ENCODE assay signal across 8 mouse cellular contexts in genomic region chr2:27744612-27745351, GRCm38 (mm10).
DNase-seq lines count a peak whose midpoint lies in the region; ATAC-seq and TF ChIP-seq lines count a peak whose summit lies in the region.

No protein-coding gene starts in this region.

- peak; percentile 71 for DNase-seq in liver, adult 2 months (ENCODE audit: extremely low read depth, low read depth, low spot score)
- DNase-seq in liver, result no peak
- DNase-seq in stomach, postnatal 0 days (ENCODE audit: low spot score), result peak; percentile 75
- DNase-seq in cerebellum, adult 18-20 months, result no peak
- DNase-seq in layer of hippocampus, adult 11-12 months (ENCODE audit: low spot score), result no peak

- no peak for TF ChIP-seq POLR2A in liver, adult 2 months (IDR thresholded peaks at IDR 0.05; ENCODE audit: extremely low read depth, insufficient read depth, low read length)

- peaks cover 67% of the 10 kb centered on the region for H3K4me1 ChIP-seq in liver, adult 2 months (ENCODE audit: control insufficient read depth, insufficient read depth, low read length)
- H3K4me1 ChIP-seq in heart, embryonic 14.5 days (ENCODE audit: control insufficient read depth in 2 of 2, insufficient read depth in 2 of 2, low read length in 2 of 2), result peaks cover 35 to 42% of the 10 kb centered on the region in 2 experiments
- peaks cover 65% of the 10 kb centered on the region for H3K4me1 ChIP-seq in limb, embryonic 13.5 days
- H3K4me1 ChIP-seq in stomach, postnatal 0 days (replicated peaks; ENCODE audit: control insufficient read depth, insufficient read depth), result peaks cover 28% of the 10 kb centered on the region

- H3K36me3 ChIP-seq in liver, adult 2 months (ENCODE audit: control insufficient read depth, insufficient read depth, low read length), result peaks cover 54% of the 10 kb centered on the region
- H3K36me3 ChIP-seq in heart, embryonic 14.5 days (ENCODE audit: control insufficient read depth, insufficient read depth, low read length), result peaks cover 56% of the 10 kb centered on the region
- peaks cover 75% of the 10 kb centered on the region for H3K36me3 ChIP-seq in limb, embryonic 13.5 days
- H3K36me3 ChIP-seq in stomach, postnatal 0 days (ENCODE audit: control insufficient read depth, insufficient read depth, low read length), result peaks cover 25% of the 10 kb centered on the region

- H3K27ac ChIP-seq in liver, adult 2 months (replicated peaks; ENCODE audit: insufficient read depth, low read depth, low read length), result peak overlapping the region; percentile 70
- H3K27ac ChIP-seq in heart, embryonic 14.5 days (replicated peaks in 1 of 2; ENCODE audit: control insufficient read depth in 1 of 2, insufficient read depth in 1 of 2, low read depth in 2 of 2, low read length in 2 of 2), result peak overlapping the region in 1 of 2 experiments; percentile 64; a peak in 1 of 4 replicates
- H3K27ac ChIP-seq in limb, embryonic 13.5 days, result peak overlapping the region; percentile 77
- peak overlapping the region; percentile 85 for H3K27ac ChIP-seq in stomach, postnatal 0 days (replicated peaks)

- H3K4me3 ChIP-seq in liver, adult 2 months (ENCODE audit: insufficient read depth, low read depth, low read length), result no peak overlapping the region
- H3K4me3 ChIP-seq in heart, embryonic 14.5 days (ENCODE audit: control insufficient read depth in 1 of 2, insufficient read depth in 1 of 2, low read depth in 1 of 2, low read length in 2 of 2), result no peak overlapping the region
- no peak overlapping the region for H3K4me3 ChIP-seq in limb, embryonic 13.5 days
- no peak overlapping the region for H3K4me3 ChIP-seq in stomach, postnatal 0 days (ENCODE audit: low read depth, low read length)

- ATAC-seq in heart, embryonic 14.5 days (ENCODE audit: insufficient number of reproducible peaks, insufficient read depth, low FRiP score, low read depth), result 0 out of 2 replicates have a peak, but pooled peaks have one; percentile 7
- ATAC-seq in limb, embryonic 13.5 days (ENCODE audit: low FRiP score, low read depth), result no peak
- peak; percentile 63 for ATAC-seq in stomach, postnatal 0 days (ENCODE audit: low FRiP score, low TSS enrichment)
- no peak for ATAC-seq in megakaryocyte-erythroid progenitor cell, adult 5-6 weeks (replicated peaks; ENCODE audit: low FRiP score, low TSS enrichment, poor library complexity, severe bottlenecking)

- TF ChIP-seq EP300 in stomach, postnatal 0 days (optimal IDR thresholded peaks at IDR 0.05), result peak; percentile 69

- TF ChIP-seq CTCF in liver, adult 2 months (IDR thresholded peaks at IDR 0.05; ENCODE audit: low read depth, low read length), result no peak
- no peak for TF ChIP-seq CTCF in stomach, postnatal 0 days (IDR thresholded peaks at IDR 0.05; ENCODE audit: low read depth)

- no peaks in the 10 kb centered on the region for H3K27me3 ChIP-seq in liver, adult 2 months (ENCODE audit: control insufficient read depth, insufficient read depth, low read length)
- no peaks in the 10 kb centered on the region for H3K27me3 ChIP-seq in heart, embryonic 14.5 days (ENCODE audit: control insufficient read depth, insufficient read depth, low read length)
- H3K27me3 ChIP-seq in limb, embryonic 13.5 days, result no peaks in the 10 kb centered on the region
- no peaks in the 10 kb centered on the region for H3K27me3 ChIP-seq in stomach, postnatal 0 days (ENCODE audit: control insufficient read depth, insufficient read depth, low read length)

- peak overlapping the region; percentile 22 for H3K9ac ChIP-seq in liver, adult 2 months (ENCODE audit: low read depth, low read length)
- H3K9ac ChIP-seq in heart, embryonic 14.5 days (ENCODE audit: low read length), result no peak overlapping the region; the same call in 1 of the 2 replicates
- H3K9ac ChIP-seq in limb, embryonic 13.5 days, result peak overlapping the region; percentile 20; the same call in 1 of the 2 replicates
- peak overlapping the region; percentile 39 for H3K9ac ChIP-seq in stomach, postnatal 0 days (ENCODE audit: low read length)

- 13% methylated on average over 13 of the region's 13 CpGs for WGBS in liver, adult 2 months
- 64% methylated on average over 13 of the region's 13 CpGs for WGBS in heart, embryonic 14.5 days
- WGBS in limb, embryonic 13.5 days, result 52% methylated on average over 13 of the region's 13 CpGs
- WGBS in stomach, postnatal 0 days, result 28% methylated on average over 13 of the region's 13 CpGs

- H3K4me2 ChIP-seq in heart, embryonic 14.5 days (ENCODE audit: low read length), result no peak overlapping the region
- H3K4me2 ChIP-seq in limb, embryonic 13.5 days (replicated peaks), result no peak overlapping the region
- no peak overlapping the region; the same call in 1 of the 2 replicates for H3K4me2 ChIP-seq in stomach, postnatal 0 days (replicated peaks; ENCODE audit: low read depth)

- H3K79me2 ChIP-seq in liver, adult 2 months (ENCODE audit: control insufficient read depth, insufficient read depth, low read length), result peaks cover 54% of the 10 kb centered on the region

- no peaks in the 10 kb centered on the region for H3K9me3 ChIP-seq in heart, embryonic 14.5 days (ENCODE audit: control insufficient read depth, low read length)
- no peaks in the 10 kb centered on the region for H3K9me3 ChIP-seq in limb, embryonic 13.5 days
- H3K9me3 ChIP-seq in stomach, postnatal 0 days (ENCODE audit: control insufficient read depth, low read length), result no peaks in the 10 kb centered on the region

Comparison
In these comparisons a context has a peak if more than half of its experiments do, and no peak if none do; other contexts are left out.
1. DNase-seq: peak in liver, adult 2 months (single experiment) and stomach, postnatal 0 days (single experiment); none in liver (single experiment), cerebellum, adult 18-20 months (0 of 2) and layer of hippocampus, adult 11-12 months (single experiment).
2. ATAC-seq: peak in heart, embryonic 14.5 days (single experiment) and stomach, postnatal 0 days (single experiment); none in limb, embryonic 13.5 days (single experiment) and megakaryocyte-erythroid progenitor cell, adult 5-6 weeks (single experiment).